16 mouse cellular contexts compared by ENCODE assay signal in genomic region chr10:19031875-19032274, GRCm38 (mm10).
"Had no signal": no experiment of that assay in that cellular context is flagged by ENCODE, and none has a peak within 500 bp of the region (broad histone marks: within the 10 kb centered on the region; RNA-seq: fewer than 3 reads in every experiment).

No protein-coding gene starts in this region.

- DNase-seq: lung, adult 18-20 months; lung, embryonic 14.5 days; lung, postnatal 14 days; lung, postnatal 36 days; right cerebral cortex, postnatal 14 days; thymus, adult 2 months; thymus, postnatal 25 days; thymus, postnatal 4 days had no signal

- H3K27me3 ChIP-seq: megakaryocyte, embryonic 14.5 days; midbrain, embryonic 13.5 days; midbrain, embryonic 15.5 days; neural tube, embryonic 12.5 days; stomach, embryonic 15.5 days had no signal

- H3K36me3 ChIP-seq: midbrain, embryonic 13.5 days; midbrain, embryonic 15.5 days; neural tube, embryonic 12.5 days; stomach, embryonic 15.5 days had no signal

- H3K4me2 ChIP-seq: lung, embryonic 14.5 days; midbrain, embryonic 11.5 days; midbrain, embryonic 13.5 days; midbrain, embryonic 15.5 days; neural tube, embryonic 12.5 days; stomach, embryonic 15.5 days had no signal

- ATAC-seq: midbrain, embryonic 13.5 days; midbrain, embryonic 15.5 days had no signal

- H3K9ac ChIP-seq: lung, embryonic 14.5 days; midbrain, embryonic 13.5 days; midbrain, embryonic 15.5 days; neural tube, embryonic 12.5 days; stomach, embryonic 15.5 days had no signal

- H3K4me3 ChIP-seq: megakaryocyte, embryonic 14.5 days; midbrain, embryonic 13.5 days; midbrain, embryonic 15.5 days; neural tube, embryonic 12.5 days; stomach, embryonic 15.5 days had no signal

- H3K9me3 ChIP-seq: megakaryocyte, embryonic 14.5 days; midbrain, embryonic 13.5 days; midbrain, embryonic 15.5 days; neural tube, embryonic 12.5 days; stomach, embryonic 15.5 days had no signal

- H3K4me1 ChIP-seq: midbrain, embryonic 13.5 days; midbrain, embryonic 15.5 days; neural tube, embryonic 12.5 days; stomach, embryonic 15.5 days had no signal

- H3K27ac ChIP-seq: macrophage; midbrain, embryonic 13.5 days; midbrain, embryonic 15.5 days; neural tube, embryonic 12.5 days; stomach, embryonic 15.5 days; stomach, postnatal 0 days had no signal
